Mouse (Mus musculus) neural tube, embryonic 15.5 days (tissue): Measurements from ENCODE around the gene Rab15. TPM values are rescaled to one million over a fixed set of nuclear protein-coding genes. Genes with fewer than 3 reads are reported as not detected.
A peak's percentile ranks its signal among the peaks of the same experiment; 100 is the strongest.

Experiments used
- ATAC-seq: fragments of 200-750 bp; cut with Nextera tagmentation; 2 replicates; pipeline ENCODE4 v1.8.0; 2017; ENCODE audit warnings: mild to moderate bottlenecking, moderate TSS enrichment, moderate library complexity; ENCODE audit not compliant: low FRiP score
- H3K27ac ChIP-seq: fragments of 300-500 bp; sonication (generic); replicated peaks from 2 replicates; pipeline ENCODE4 v1.5.1; 2015; ENCODE audit warnings: mild to moderate bottlenecking, inconsistent platforms
- H3K27me3 ChIP-seq: fragments of 300-500 bp; sonication (generic); replicated peaks from 2 replicates; pipeline ENCODE4 v1.6.1; 2015; ENCODE audit warnings: inconsistent platforms
- H3K36me3 ChIP-seq: fragments of 300-500 bp; sonication (generic); 2 replicates; pipeline ENCODE4 v1.6.1; 2015; ENCODE audit warnings: inconsistent platforms
- H3K4me1 ChIP-seq: fragments of 300-500 bp; sonication (generic); 2 replicates; pipeline ENCODE4 v1.6.1; 2015; ENCODE audit warnings: inconsistent platforms
- H3K4me2 ChIP-seq: fragments of 300-500 bp; sonication (generic); 2 replicates; pipeline ENCODE4 v1.6.1; 2015; ENCODE audit warnings: inconsistent platforms, mild to moderate bottlenecking, moderate library complexity
- H3K4me3 ChIP-seq: fragments of 300-500 bp; sonication (generic); replicated peaks from 2 replicates; pipeline ENCODE4 v1.5.1; 2015; ENCODE audit warnings: mild to moderate bottlenecking, inconsistent platforms
- H3K9ac ChIP-seq: fragments of 300-500 bp; sonication (generic); replicated peaks from 2 replicates; pipeline ENCODE4 v1.6.1; 2015; ENCODE audit warnings: mild to moderate bottlenecking, inconsistent platforms
- H3K9me3 ChIP-seq: fragments of 300-500 bp; sonication (generic); replicated peaks from 2 replicates; pipeline ENCODE4 v1.6.1; 2016; ENCODE audit warnings: inconsistent platforms
- WGBS: fragments of 180-500 bp; shearing (Covaris S2); methylation state at CpG from one replicate; pipeline ENCODE4 v1.1.7; 2015; ENCODE audit warnings: mixed read lengths; 5-methylcytosine and 5-hydroxymethylcytosine counted together
- polyA plus RNA-seq: library from polyadenylated mRNA; unstranded; fragments of >200 nt; fragmentation: Nextera tagmentation; extraction: Ambion mirVana; gene quantifications from 2 replicates; pipeline ENCODE4 v1.2.1, GENCODE M21; 2015

Gene Rab15
- polyA plus RNA-seq, 1 experiment from 2014 or later = 43.6 TPM

DNA sequence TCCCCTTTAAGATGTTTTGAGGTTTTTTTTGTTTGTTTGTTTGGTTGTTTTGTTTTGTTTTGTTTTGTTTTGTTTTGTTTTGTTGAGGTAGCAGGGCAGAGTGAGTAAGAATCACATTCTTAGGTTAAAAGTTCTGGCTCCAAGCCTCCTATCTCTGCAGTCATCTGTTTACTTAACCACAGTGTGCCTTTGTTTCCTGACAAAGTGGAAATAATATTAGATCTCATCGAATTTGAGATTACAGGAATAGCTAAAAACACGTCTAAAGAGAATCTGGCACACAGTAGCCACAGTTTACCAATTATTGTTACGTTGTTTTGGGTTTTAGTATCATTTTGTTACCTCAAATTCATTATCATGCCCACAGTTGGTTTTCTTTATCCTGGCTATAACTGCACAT lies 48.1 kb downstream of the Rab15 start:
- Histone ChIP-seq H3K4me1 (no peaks in the 10 kb centered on the region), H3K27me3 (no peaks in the 10 kb centered on the region), H3K4me2 (no peak overlapping the region), H3K4me3 (no peak overlapping the region), H3K9me3 (no peaks in the 10 kb centered on the region), H3K27ac (no peak overlapping the region), H3K36me3 (peaks cover 3% of the 10 kb centered on the region; the same call in 1 of the 2 replicates), H3K9ac (no peak overlapping the region)
- 86% methylated on average over 3 of the region's 3 CpGs for WGBS
- ATAC-seq = no peak

- no peaks in the 10 kb centered on the region for H3K36me3 ChIP-seq
- no peak for ATAC-seq
- peaks cover under 1% of the 10 kb centered on the region for H3K4me1 ChIP-seq
- 86% methylated on average over 5 of the region's 5 CpGs for WGBS
- no peak overlapping the region for H3K4me3 ChIP-seq
- H3K9ac ChIP-seq = no peak overlapping the region
- H3K27ac ChIP-seq = no peak overlapping the region
- no peaks in the 10 kb centered on the region for H3K9me3 ChIP-seq
- no peak overlapping the region for H3K4me2 ChIP-seq
- no peaks in the 10 kb centered on the region for H3K27me3 ChIP-seq
These were observed 51.2 kb downstream of the Rab15 start for GRCm38 (mm10) chr12:76771540-76771939.

DNA sequence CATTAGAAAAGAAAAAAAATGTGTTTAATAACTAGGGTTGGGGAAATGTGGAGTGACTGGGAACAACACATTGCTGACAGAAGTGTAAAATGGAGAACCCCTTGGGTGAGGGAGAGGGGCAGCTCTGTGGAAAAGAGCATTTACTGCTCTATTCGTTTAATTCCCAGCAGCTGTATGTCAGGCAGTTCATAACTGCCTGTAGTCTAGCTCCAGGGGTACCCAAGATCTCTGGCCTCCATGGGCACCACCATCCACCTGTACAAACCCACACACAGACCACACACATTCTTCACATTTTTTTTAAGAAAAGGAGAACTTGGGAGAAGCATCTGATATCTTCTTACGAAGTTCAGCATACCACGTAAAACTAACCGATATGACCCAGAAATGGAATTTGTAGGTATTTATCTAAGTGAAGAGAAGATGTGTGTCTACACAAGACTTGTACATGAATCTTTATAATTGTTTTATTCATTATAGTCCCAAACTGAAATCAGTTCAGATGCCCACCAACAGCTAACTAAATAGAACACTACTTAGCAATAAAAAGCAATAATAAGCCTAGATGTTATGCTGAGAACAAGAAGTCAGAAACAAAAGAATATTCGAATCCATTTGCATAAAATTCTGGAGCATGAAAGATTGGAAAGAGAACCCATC lies 51.7 kb downstream of the Rab15 start:
- H3K27me3 ChIP-seq = no peaks in the 10 kb centered on the region
- no peaks in the 10 kb centered on the region for H3K36me3 ChIP-seq
- no peak for ATAC-seq
- 89% methylated on average over 5 of the region's 5 CpGs for WGBS
- no peak overlapping the region for H3K4me2 ChIP-seq
- no peak overlapping the region for H3K9ac ChIP-seq
- H3K4me1 ChIP-seq = peaks cover 7% of the 10 kb centered on the region
- H3K9me3 ChIP-seq = no peaks in the 10 kb centered on the region
- H3K4me3 ChIP-seq = no peak overlapping the region
- no peak overlapping the region for H3K27ac ChIP-seq

DNA sequence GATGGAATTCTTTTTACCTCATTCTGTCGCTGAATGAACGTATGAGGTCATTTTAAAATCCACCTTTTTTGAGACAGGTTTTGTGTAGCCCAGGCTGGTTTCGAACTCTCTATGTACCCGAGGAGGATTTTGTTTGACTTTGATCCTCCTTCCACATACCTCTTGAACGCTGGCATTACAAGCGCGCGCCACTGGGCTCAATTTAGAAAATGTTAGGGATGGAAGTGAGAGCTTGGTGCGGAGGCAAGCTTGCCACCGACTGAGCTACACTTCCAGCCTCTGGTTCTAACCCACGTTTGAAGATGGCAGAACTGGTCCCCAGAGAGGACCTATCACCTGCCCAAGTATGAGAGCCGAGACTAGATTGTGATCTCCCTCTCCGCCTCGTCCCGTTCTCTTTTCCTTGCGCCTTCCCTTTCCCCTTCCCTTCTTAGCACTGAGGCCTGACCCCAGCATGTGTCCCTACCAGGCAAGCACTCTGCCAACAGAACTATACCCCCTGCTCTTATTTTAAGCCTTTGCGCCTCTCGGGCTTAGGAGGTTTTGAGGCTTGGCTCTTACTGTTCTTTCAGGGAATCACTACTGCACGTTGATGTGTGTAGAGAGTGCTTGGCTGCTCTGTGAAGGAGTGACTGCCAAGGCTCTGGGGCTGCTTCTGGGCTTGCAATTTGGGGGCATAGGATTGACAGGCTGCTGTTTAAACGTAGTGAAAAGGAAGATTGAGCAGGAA lies 56.6 kb downstream of the Rab15 start:
- no peaks in the 10 kb centered on the region for H3K27me3 ChIP-seq
- peak; percentile 47; the same call in 1 of the 2 replicates for ATAC-seq
- 31% methylated on average over 20 of the region's 20 CpGs for WGBS
- H3K4me1 ChIP-seq = peaks cover 8% of the 10 kb centered on the region
- peak overlapping the region; percentile 69 for H3K4me2 ChIP-seq
- H3K9me3 ChIP-seq = no peaks in the 10 kb centered on the region
- H3K27ac ChIP-seq = peak overlapping the region; percentile 90
- no peaks in the 10 kb centered on the region for H3K36me3 ChIP-seq
- H3K4me3 ChIP-seq = peak overlapping the region; percentile 66
- H3K9ac ChIP-seq = peak overlapping the region; percentile 75

DNA sequence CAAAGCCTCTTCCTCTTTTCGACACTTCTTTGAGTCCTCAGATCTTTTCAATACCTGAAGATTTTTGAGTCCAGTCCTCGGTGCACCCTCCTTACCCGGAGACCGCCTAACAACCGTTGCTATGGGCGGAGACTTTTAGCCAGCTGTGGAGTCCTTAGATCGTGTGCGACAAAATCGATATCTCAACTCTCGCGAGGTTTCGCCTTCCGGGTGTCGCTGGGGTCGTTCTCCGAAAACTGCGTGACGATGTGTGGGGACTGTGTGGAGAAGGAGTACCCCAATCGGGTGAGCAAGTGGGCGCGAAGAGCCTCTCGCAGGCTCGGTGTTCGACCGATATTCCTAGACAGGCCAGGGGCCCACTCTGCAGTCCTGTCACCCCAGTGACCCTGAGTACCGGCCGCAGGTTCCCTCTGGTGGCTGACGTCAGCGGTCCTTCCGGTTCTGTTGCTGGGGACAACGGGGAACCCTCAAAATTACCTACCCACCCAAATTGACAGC lies 57.3 kb downstream of the Rab15 start, which contains the start of the genes Churc1 and Fntb:
TSS of gene Churc1 (plus strand) at position 185 of the 498 bp plus-strand sequence.
TSS of gene Fntb (plus strand) at position 236 of the 498 bp plus-strand sequence.
- under 1% methylated on average over 31 of the region's 31 CpGs for WGBS
- Histone ChIP-seq H3K27ac (peak within 1 kb of the TSS; percentile 90), H3K9me3 (no peaks in the 10 kb centered on the region), H3K4me2 (peak within 1 kb of the TSS; percentile 69), H3K4me1 (peaks cover 8% of the 10 kb centered on the region), H3K27me3 (no peaks in the 10 kb centered on the region), H3K36me3 (no peaks in the 10 kb centered on the region), H3K9ac (peak within 1 kb of the TSS; percentile 75), H3K4me3 (peak within 1 kb of the TSS; percentile 66)
- peak; percentile 98 for ATAC-seq

GRCm38 (mm10) chr12:76752652-76753318 lies 69.9 kb downstream of the Rab15 start:
- Histone ChIP-seq H3K4me1 (no peaks in the 10 kb centered on the region), H3K27ac (no peak overlapping the region), H3K4me2 (peak overlapping the region; percentile 29; the same call in 1 of the 2 replicates), H3K27me3 (0 out of 2 replicates have a peak, but pooled peaks cover 3% of the 10 kb centered on the region), H3K36me3 (no peaks in the 10 kb centered on the region), H3K9me3 (no peaks in the 10 kb centered on the region), H3K9ac (no peak overlapping the region), H3K4me3 (no peak overlapping the region)
- WGBS = 57% methylated on average over 14 of the region's 14 CpGs
- ATAC-seq = no peak; the same call in 1 of the 2 replicates

DNA sequence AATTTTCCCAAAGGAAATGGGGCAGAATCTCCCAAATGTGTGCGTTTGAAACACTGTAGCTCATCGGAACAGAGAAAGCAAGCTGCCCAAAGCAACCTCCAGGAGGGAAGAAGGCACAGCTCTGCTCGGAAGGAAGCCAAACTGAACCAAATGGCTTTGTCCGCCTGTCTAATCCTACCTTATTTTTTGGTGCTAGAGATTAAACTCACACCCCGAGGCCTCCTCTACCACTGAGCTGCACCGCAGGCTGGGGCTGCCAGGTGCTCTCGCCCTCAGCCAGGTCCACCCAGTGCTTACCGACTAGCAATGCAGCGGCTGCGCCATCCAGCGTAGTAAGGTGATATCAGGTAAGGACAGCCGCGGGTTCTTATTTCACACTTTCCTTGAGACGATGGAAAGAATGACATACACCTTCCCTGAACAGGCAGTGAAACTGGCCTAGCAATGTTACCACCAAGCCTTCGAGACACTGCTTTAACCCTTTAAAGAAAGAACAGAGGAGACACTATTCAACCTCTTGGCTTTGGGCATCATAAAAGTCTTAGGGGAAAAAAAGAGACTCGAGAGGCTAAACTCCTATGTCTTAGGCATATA lies 71.7 kb downstream of the Rab15 start:
- Histone ChIP-seq H3K4me3 (no peak overlapping the region), H3K27me3 (0 out of 2 replicates have a peak, but pooled peaks cover 3% of the 10 kb centered on the region), H3K36me3 (no peaks in the 10 kb centered on the region), H3K9ac (no peak overlapping the region), H3K9me3 (no peaks in the 10 kb centered on the region), H3K27ac (no peak overlapping the region), H3K4me1 (no peaks in the 10 kb centered on the region), H3K4me2 (no peak overlapping the region)
- 86% methylated on average over 16 of the region's 16 CpGs for WGBS
- ATAC-seq = no peak

Other genes starting within 250 kb of the Rab15 start
- 6.6 and 7.3 TPM in 2 replicates for gene Sptb, start 112.4 kb downstream of the Rab15 start, polyA plus RNA-seq
- 163 and 173 TPM in 2 replicates for gene Churc1, start 57.4 kb downstream of the Rab15 start, polyA plus RNA-seq
- gene Fntb, start 57.3 kb downstream of the Rab15 start, polyA plus RNA-seq = 41.5 and 43.9 TPM in 2 replicates
- 0.28 and 4.2 TPM in 2 replicates for gene Gpx2, start 27.4 kb downstream of the Rab15 start, polyA plus RNA-seq
- gene Max, start 139.3 kb upstream of the Rab15 start, polyA plus RNA-seq = 18.6 and 25.7 TPM in 2 replicates